Mouse (Mus musculus) myocyte (in vitro differentiated cells): ENCODE measurements at regions not wholly inside any gene's neighbourhood (a gene's known extent, or its start where the extent isn't known, plus 50 kb on each side); places are given as distances from the start of the nearest gene placed in this dataset.

Experiments
- CEBPB ChIP-seq: IDR thresholded peaks from 2 replicates; pipeline ENCODE4 v1.6.1; 2011; ENCODE audit warnings: mild to moderate bottlenecking, moderate library complexity; ENCODE audit not compliant: poor library complexity, insufficient read depth, severe bottlenecking
- POLR2A ChIP-seq: IDR thresholded peaks from one replicate; pipeline ENCODE4 v1.6.1; 2011; ENCODE audit warnings: low read depth, mild to moderate bottlenecking, control low read depth, moderate library complexity; ENCODE audit not compliant: insufficient read length
- POLR2AphosphoS2 ChIP-seq: IDR thresholded peaks from one replicate; pipeline ENCODE4 v1.6.1; 2011; ENCODE audit warnings: low read depth, control low read depth; ENCODE audit not compliant: insufficient read length
- SRF ChIP-seq: IDR thresholded peaks from one replicate; pipeline ENCODE4 v1.6.1; 2011; ENCODE audit warnings: low read depth; ENCODE audit not compliant: control insufficient read depth, insufficient read length
- TCF3 ChIP-seq: IDR thresholded peaks from one replicate; pipeline ENCODE4 v1.6.1; 2011; ENCODE audit warnings: low read depth, control low read depth; ENCODE audit not compliant: insufficient read length

DNA sequence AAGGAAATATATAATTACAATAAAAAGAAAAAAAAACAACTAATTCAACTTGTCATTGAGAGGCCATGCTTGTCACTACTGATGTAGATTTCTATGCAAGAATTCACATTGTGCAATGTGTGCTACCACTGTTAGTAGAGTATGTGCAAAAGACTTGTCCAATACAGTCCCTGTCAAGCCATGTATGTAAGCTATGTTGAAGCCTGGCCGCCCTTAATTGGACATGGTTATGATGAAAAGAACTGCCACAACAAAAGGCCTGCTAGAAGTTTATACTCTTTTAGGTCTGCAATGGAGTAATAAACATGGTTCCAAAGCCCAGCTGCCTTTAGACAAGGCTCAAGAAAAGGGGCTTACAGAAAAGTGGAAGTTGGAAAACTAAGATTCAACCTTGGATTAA, 267.9 kb upstream of the Cdh18 start:
- no peak for TF ChIP-seq POLR2A
- TF ChIP-seq POLR2AphosphoS2 = no peak
- no peak for TF ChIP-seq CEBPB
- TF ChIP-seq TCF3 = no peak
- TF ChIP-seq SRF = no peak
